Mouse (Mus musculus): ENCODE measurements around the gene Cdc6. TPM values are rescaled to one million over a fixed set of nuclear protein-coding genes. Genes with fewer than 3 reads are reported as not detected.

The Cdc6 gene
- polyA plus RNA-seq, 1 experiment from 2014 or later = 12.3 TPM

DNA sequence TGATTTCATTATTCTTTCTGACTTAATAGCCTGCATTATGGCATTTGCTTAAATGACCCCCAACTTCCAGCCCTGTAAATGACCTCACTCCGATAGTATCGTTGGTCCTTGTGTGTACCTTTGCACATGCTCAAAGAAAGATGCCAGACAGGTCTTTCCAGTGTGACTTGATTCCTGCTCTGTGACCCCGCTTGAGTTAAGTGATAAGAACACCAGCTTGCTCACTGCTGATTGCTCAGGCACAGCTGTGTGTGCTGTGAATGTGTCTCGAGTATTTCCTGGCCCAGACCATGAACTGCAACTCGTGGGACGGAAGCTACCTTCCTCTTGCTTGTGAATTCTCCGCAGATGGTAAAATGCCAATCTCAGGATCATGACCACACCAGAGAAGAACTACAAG is 2.6 kb upstream of the Cdc6 start:
- 58% methylated on average over 7 of the region's 7 CpGs for WGBS
- no peak for DNase-seq (ENCODE audit: low spot score)
- no peak overlapping the region for H3K4me2 ChIP-seq (ENCODE audit: low read length)

GRCm38 (mm10) chr11:98905583-98905982 is 2.0 kb upstream of the Cdc6 start:
- Histone ChIP-seq H3K27ac (peak overlapping the region; percentile 26; the same call in 1 of the 2 replicates), H3K4me2 (ENCODE audit: low read length) (no peak overlapping the region), H3K4me1 (replicated peaks; ENCODE audit: insufficient read depth, low read length) (peaks cover 18% of the 10 kb centered on the region), H3K9ac (ENCODE audit: low read depth, low read length) (no peak overlapping the region), H3K36me3 (ENCODE audit: insufficient read depth, low read length) (peaks cover 11% of the 10 kb centered on the region; the same call in 1 of the 2 replicates), H3K27me3 (ENCODE audit: insufficient read depth, low read length) (no peaks in the 10 kb centered on the region), H3K4me3 (replicated peaks; ENCODE audit: low read depth, low read length) (no peak overlapping the region), H3K9me3 (replicated peaks; ENCODE audit: low read length) (no peaks in the 10 kb centered on the region)
- TF ChIP-seq CTCF (IDR thresholded peaks at IDR 0.05; ENCODE audit: low read depth) = no peak
- ATAC-seq (replicated peaks; ENCODE audit: low FRiP score, low read depth) = no peak
- 68% methylated on average over 4 of the region's 4 CpGs for WGBS
- no peak for DNase-seq (ENCODE audit: low spot score)

More for the DNA sequence above, 2.6 kb upstream of the Cdc6 start:
- TF ChIP-seq CTCF (IDR thresholded peaks at IDR 0.05; ENCODE audit: low read depth) = no peak
- Histone ChIP-seq H3K27ac (0 out of 2 replicates have a peak overlapping the region, but pooled peaks have one; percentile 54), H3K36me3 (ENCODE audit: insufficient read depth, low read length) (peaks cover 17% of the 10 kb centered on the region), H3K4me1 (replicated peaks; ENCODE audit: insufficient read depth, low read length) (peaks cover 18% of the 10 kb centered on the region), H3K27me3 (ENCODE audit: insufficient read depth, low read length) (no peaks in the 10 kb centered on the region), H3K4me3 (replicated peaks; ENCODE audit: low read depth, low read length) (no peak overlapping the region), H3K9me3 (replicated peaks; ENCODE audit: low read length) (no peaks in the 10 kb centered on the region), H3K9ac (ENCODE audit: low read depth, low read length) (no peak overlapping the region)
- no peak for ATAC-seq (replicated peaks; ENCODE audit: low FRiP score, low read depth)

- H3K27ac ChIP-seq = 0 out of 2 replicates have a peak overlapping the region, but pooled peaks have one; percentile 34
- no peak for DNase-seq (ENCODE audit: low spot score)
- no peak for ATAC-seq (replicated peaks; ENCODE audit: low FRiP score, low read depth)
- no peak for TF ChIP-seq CTCF (IDR thresholded peaks at IDR 0.05; ENCODE audit: low read depth)
- no peak overlapping the region for H3K9ac ChIP-seq (ENCODE audit: low read depth, low read length)
- H3K4me2 ChIP-seq (ENCODE audit: low read length) = peak overlapping the region; percentile 44
- H3K4me3 ChIP-seq (replicated peaks; ENCODE audit: low read depth, low read length) = 0 out of 2 replicates have a peak overlapping the region, but pooled peaks have one; percentile 8
- no peaks in the 10 kb centered on the region for H3K36me3 ChIP-seq (ENCODE audit: insufficient read depth, low read length)
- 57% methylated on average over 5 of the region's 5 CpGs for WGBS
- peaks cover 18% of the 10 kb centered on the region for H3K4me1 ChIP-seq (replicated peaks; ENCODE audit: insufficient read depth, low read length)
- H3K27me3 ChIP-seq (ENCODE audit: insufficient read depth, low read length) = no peaks in the 10 kb centered on the region
- H3K9me3 ChIP-seq (replicated peaks; ENCODE audit: low read length) = no peaks in the 10 kb centered on the region
These were observed 551 bp upstream of the Cdc6 start for GRCm38 (mm10) chr11:98907063-98907436.

GRCm38 (mm10) chr11:98909654-98910053 is 2.1 kb downstream of the Cdc6 start:
- Histone ChIP-seq H3K9me3 (replicated peaks; ENCODE audit: low read length) (no peaks in the 10 kb centered on the region), H3K9ac (ENCODE audit: low read depth, low read length) (0 out of 2 replicates have a peak overlapping the region, but pooled peaks have one; percentile 18), H3K4me3 (replicated peaks; ENCODE audit: low read depth, low read length) (no peak overlapping the region), H3K4me2 (ENCODE audit: low read length) (peak overlapping the region; percentile 25; the same call in 1 of the 2 replicates), H3K36me3 (ENCODE audit: insufficient read depth, low read length) (no peaks in the 10 kb centered on the region), H3K27ac (no peak overlapping the region), H3K27me3 (ENCODE audit: insufficient read depth, low read length) (no peaks in the 10 kb centered on the region), H3K4me1 (replicated peaks; ENCODE audit: insufficient read depth, low read length) (peaks cover 7% of the 10 kb centered on the region)
- TF ChIP-seq CTCF (IDR thresholded peaks at IDR 0.05; ENCODE audit: low read depth) = peak; percentile 82
- WGBS = 38% methylated on average over 6 of the region's 6 CpGs
- ATAC-seq (replicated peaks; ENCODE audit: low FRiP score, low read depth) = no peak
- DNase-seq (ENCODE audit: low spot score) = peak; percentile 86

GRCm38 (mm10) chr11:98910415-98910814 is 2.8 kb downstream of the Cdc6 start:
- Histone ChIP-seq H3K27me3 (ENCODE audit: insufficient read depth, low read length) (no peaks in the 10 kb centered on the region), H3K9me3 (replicated peaks; ENCODE audit: low read length) (no peaks in the 10 kb centered on the region), H3K4me2 (ENCODE audit: low read length) (no peak overlapping the region), H3K4me3 (replicated peaks; ENCODE audit: low read depth, low read length) (no peak overlapping the region), H3K9ac (ENCODE audit: low read depth, low read length) (no peak overlapping the region), H3K4me1 (replicated peaks; ENCODE audit: insufficient read depth, low read length) (peaks cover 6% of the 10 kb centered on the region), H3K36me3 (ENCODE audit: insufficient read depth, low read length) (no peaks in the 10 kb centered on the region), H3K27ac (no peak overlapping the region)
- WGBS = 82% methylated on average over 11 of the region's 11 CpGs
- no peak for DNase-seq (ENCODE audit: low spot score)
- ATAC-seq (replicated peaks; ENCODE audit: low FRiP score, low read depth) = no peak
- no peak for TF ChIP-seq CTCF (IDR thresholded peaks at IDR 0.05; ENCODE audit: low read depth)

DNA sequence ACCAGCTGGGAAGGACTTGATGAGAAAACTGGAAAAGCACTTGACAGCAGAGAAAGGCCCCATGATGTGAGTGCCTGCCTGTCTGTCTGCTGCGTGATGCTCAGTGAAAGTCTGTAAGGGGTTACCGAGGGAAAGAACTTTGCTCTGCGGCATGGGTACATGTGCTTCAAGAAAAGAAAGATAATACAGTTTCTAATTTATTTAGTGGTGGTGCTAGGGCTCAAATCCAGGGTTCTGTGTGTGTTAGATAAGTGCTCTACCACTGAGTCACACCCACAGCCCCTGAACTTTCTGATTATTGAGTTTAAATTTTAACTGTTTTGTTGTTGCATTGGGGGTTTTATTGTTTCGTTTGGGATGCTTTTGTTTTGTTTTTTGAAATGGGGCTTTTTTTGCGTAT is 3.9 kb downstream of the Cdc6 start:
- H3K36me3 ChIP-seq (ENCODE audit: insufficient read depth, low read length) = no peaks in the 10 kb centered on the region
- ATAC-seq (replicated peaks; ENCODE audit: low FRiP score, low read depth) (no peak), DNase-seq (ENCODE audit: low spot score) (no peak)
- TF ChIP-seq CTCF (IDR thresholded peaks at IDR 0.05; ENCODE audit: low read depth) = no peak
- no peaks in the 10 kb centered on the region for H3K9me3 ChIP-seq (replicated peaks; ENCODE audit: low read length)
- no peak overlapping the region for H3K4me3 ChIP-seq (replicated peaks; ENCODE audit: low read depth, low read length)
- H3K27me3 ChIP-seq (ENCODE audit: insufficient read depth, low read length) = no peaks in the 10 kb centered on the region
- WGBS = 86% methylated on average over 5 of the region's 5 CpGs
- peaks cover 6% of the 10 kb centered on the region for H3K4me1 ChIP-seq (replicated peaks; ENCODE audit: insufficient read depth, low read length)
- H3K27ac ChIP-seq = no peak overlapping the region
- H3K4me2 ChIP-seq (ENCODE audit: low read length) = no peak overlapping the region
- H3K9ac ChIP-seq (ENCODE audit: low read depth, low read length) = no peak overlapping the region

DNA sequence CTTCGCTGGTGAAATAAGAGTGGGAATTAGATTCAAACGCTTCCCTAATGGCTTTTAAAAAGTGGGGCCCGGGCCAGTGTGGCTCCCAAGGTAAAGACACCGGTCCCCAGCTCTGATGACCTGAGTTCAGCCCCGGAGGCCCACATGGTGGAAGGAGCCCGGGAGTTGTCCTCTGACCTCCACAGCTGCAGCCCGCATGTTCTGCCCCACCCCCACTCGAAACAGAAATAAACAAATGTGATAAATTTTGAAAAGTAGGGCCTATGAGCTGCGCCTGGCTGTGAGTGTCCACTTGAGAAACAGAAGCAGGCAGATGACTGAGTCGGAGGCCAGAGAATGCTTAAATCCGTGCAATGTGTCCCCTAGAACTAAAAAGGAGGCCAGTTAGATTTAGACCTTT is 6.6 kb downstream of the Cdc6 start:
- no peak for DNase-seq (ENCODE audit: low spot score)
- 67% methylated on average over 11 of the region's 11 CpGs for WGBS
- Histone ChIP-seq H3K9ac (ENCODE audit: low read depth, low read length) (no peak overlapping the region), H3K4me3 (replicated peaks; ENCODE audit: low read depth, low read length) (no peak overlapping the region), H3K27me3 (ENCODE audit: insufficient read depth, low read length) (no peaks in the 10 kb centered on the region), H3K4me1 (replicated peaks; ENCODE audit: insufficient read depth, low read length) (no peaks in the 10 kb centered on the region; the same call in 1 of the 2 replicates), H3K27ac (no peak overlapping the region), H3K36me3 (ENCODE audit: insufficient read depth, low read length) (0 out of 2 replicates have a peak, but pooled peaks cover 3% of the 10 kb centered on the region), H3K4me2 (ENCODE audit: low read length) (no peak overlapping the region), H3K9me3 (replicated peaks; ENCODE audit: low read length) (no peaks in the 10 kb centered on the region)
- no peak for ATAC-seq (replicated peaks; ENCODE audit: low FRiP score, low read depth)
- TF ChIP-seq CTCF (IDR thresholded peaks at IDR 0.05; ENCODE audit: low read depth) = no peak
